Mouse (Mus musculus) granulocyte monocyte progenitor cell, adult 5-6 weeks (primary cell): Measurements from ENCODE around the gene Vapa. TPM values are rescaled to one million over a fixed set of nuclear protein-coding genes. Genes with fewer than 3 reads are reported as not detected.
"Not testable (repeated sequence)": the region's sequence is repeated elsewhere in the genome, so short reads cannot be mapped to it uniquely, and the experiment has no call there.

Experiments
- ATAC-seq: replicated peaks from 2 replicates; pipeline ENCODE4 v1.8.0; 2016; ENCODE audit warnings: mild to moderate bottlenecking, moderate TSS enrichment, inconsistent platforms; ENCODE audit not compliant: poor library complexity, severe bottlenecking
- total RNA-seq, 2 experiments: library from RNA; stranded (forward) in 1 of 2; stranded (reverse) in 1 of 2; fragments of 200-712, 200-1000 nt in 1 of 2; fragments of >200 nt in 1 of 2; fragmentation: Nextera tagmentation in 1 of 2; gene quantifications; 2 replicates each; pipeline ENCODE4 v1.2.3; 2014 to 2017

The Vapa gene
- 131 and 169 TPM in 2 replicates for total RNA-seq (2014; fragmentation: Nextera tagmentation)
- total RNA-seq (2017): 127 and 134 TPM in 2 replicates

- peak; percentile 71 for ATAC-seq
Measured at GRCm38 (mm10) chr17:65613463-65614412, at the start of gene Vapa. Gene Vapa, minus strand, starts transcription at chr17:65613555.

GRCm38 (mm10) chr17:65662662-65663061 lies 49.3 kb upstream of the Vapa start:
- ATAC-seq: peak; percentile 55

GRCm38 (mm10) chr17:65658416-65658815 lies 45.1 kb upstream of the Vapa start:
- ATAC-seq: peak; percentile 38; the same call in 1 of the 2 replicates

- ATAC-seq: no peak
Measured at GRCm38 (mm10) chr17:65657958-65658357, 44.6 kb upstream of the Vapa start.

GRCm38 (mm10) chr17:65656731-65657130 lies 43.4 kb upstream of the Vapa start:
- no peak for ATAC-seq

- no peak for ATAC-seq
Measured at GRCm38 (mm10) chr17:65656076-65656475, 42.7 kb upstream of the Vapa start.

DNA sequence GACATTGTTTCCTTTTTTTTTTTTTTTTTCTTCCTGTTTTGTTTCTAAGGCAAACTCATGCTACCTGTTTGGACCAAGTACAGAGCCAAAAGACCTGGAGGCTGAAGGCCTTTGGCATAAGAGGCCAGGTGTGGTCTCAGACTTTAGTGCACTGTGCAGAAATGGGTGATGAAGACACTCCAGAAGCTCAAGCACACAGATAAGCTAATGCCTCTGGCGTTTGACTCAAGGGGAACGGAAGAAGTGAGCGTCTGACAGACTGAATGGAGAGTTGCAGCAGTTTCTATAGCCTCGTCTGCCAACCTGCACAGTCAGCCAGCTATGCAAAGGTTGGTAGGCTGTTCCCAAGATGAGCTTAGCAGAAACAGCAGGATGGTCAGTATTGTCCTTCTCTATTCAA lies 42.3 kb upstream of the Vapa start:
- no peak for ATAC-seq

- ATAC-seq: no peak
Measured at GRCm38 (mm10) chr17:65650598-65650997, 37.2 kb upstream of the Vapa start.

GRCm38 (mm10) chr17:65649175-65649493 lies 35.8 kb upstream of the Vapa start:
- ATAC-seq: no peak

GRCm38 (mm10) chr17:65648371-65649174 lies 35.2 kb upstream of the Vapa start:
- ATAC-seq: no peak

DNA sequence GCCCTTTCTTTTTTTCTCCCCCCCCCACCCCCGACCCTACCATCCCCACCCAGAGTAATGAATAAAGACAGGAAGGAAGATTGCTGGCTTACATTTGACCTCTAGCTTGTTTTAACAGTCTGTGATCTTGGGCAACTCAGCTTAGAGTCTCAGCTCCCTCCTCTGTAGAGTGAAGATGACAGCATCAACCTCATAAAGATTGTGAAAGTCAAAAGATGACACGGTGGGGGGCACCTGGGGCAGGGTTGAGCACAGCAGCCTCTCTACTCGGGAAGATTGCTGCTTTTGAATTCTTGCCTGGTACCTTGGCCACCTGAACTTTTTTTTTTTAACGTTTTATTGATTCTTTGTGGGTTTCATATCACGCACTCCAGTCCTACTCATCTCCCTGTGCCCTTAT lies 34.6 kb upstream of the Vapa start:
- peak; percentile 48 for ATAC-seq

GRCm38 (mm10) chr17:65647226-65647625 lies 33.9 kb upstream of the Vapa start:
- no peak for ATAC-seq

- ATAC-seq: no peak
Measured at GRCm38 (mm10) chr17:65643579-65643978, 30.2 kb upstream of the Vapa start.

GRCm38 (mm10) chr17:65643051-65643521 lies 29.7 kb upstream of the Vapa start:
- no peak; the same call in 1 of the 2 replicates for ATAC-seq

DNA sequence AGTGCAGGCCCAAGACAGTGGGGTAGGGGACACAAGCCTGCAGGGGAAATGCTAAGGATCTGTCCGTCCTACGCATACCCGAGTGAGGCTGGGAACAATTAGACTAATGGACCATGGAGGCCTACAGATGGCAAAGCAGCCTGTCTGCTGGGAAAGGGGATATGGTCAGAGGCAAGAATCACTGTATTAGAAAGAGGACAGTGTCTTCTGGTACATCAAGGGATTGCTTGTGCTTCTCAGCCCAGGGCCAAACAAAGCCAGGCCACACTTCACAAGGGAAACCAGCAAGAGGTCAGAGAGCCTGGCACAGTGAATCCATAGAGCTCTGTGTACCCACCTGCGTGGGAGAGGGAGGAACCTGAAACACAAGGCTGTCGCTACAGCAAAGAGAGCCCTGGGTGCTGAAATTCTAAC lies 29.2 kb upstream of the Vapa start:
- ATAC-seq: no peak

- ATAC-seq: peak; percentile 89
Measured at GRCm38 (mm10) chr17:65641734-65642218, 28.4 kb upstream of the Vapa start, which contains the start of gene Txndc2. Gene Txndc2, minus strand, starts transcription at chr17:65642168.

DNA sequence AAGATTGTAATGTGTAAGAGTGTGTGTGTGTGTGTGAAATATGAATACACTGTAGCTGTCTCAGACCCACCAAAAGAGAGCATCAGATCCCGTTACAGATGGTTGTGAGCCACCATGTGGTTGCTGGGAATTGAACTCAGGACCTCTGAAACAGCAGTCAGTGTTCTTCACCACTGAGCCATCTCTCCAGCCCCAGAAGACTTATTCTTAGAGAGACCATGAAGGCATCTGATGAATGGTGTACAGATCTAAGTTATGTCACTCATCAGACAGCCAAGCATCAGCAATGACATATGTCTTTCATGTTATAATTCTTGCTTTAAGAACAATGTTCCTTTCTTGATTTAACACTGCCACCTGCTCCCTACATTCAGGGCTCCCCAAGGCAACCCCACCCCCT lies 25.8 kb upstream of the Vapa start:
- no peak for ATAC-seq

DNA sequence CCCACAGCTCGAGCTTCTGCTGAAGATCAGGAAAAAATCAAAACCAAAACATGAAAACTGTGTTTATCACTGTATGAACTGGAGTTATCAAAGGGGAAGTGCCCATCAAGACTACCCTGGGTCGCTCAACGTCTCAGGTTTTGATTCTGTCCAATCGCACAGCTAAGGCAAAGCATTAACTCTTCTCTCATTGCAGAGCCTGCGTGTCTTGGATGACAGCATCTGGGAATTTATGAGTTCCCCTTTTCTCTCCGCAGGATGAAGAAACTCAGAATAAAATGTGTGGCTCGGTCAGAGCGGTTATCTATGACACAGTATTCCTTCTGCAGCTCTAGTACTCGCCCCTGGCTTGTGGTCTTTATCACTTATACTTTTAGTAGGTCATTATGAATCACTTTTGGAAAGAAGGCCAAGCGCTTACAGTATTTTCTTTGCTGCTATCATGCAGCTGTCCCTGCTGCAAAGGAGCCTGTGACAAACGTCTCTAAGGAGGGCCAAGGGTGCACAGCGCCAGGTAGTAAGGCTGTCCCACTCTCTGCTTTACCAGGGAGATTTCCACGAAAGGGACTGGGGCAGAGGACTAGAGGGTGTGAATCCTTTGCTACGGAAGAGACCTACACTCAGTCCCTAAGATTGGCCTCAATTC lies 22.5 kb upstream of the Vapa start:
- peak; percentile 98 for ATAC-seq

- ATAC-seq: peak; percentile 92
Measured at GRCm38 (mm10) chr17:65629943-65630342, 16.6 kb upstream of the Vapa start.

- ATAC-seq: not testable (repeated sequence)
Measured at GRCm38 (mm10) chr17:65628823-65629532, 15.6 kb upstream of the Vapa start.
